Mouse (Mus musculus): ENCODE data around the gene C2cd6. TPM values are rescaled to one million over a fixed set of nuclear protein-coding genes. Genes with fewer than 3 reads are reported as not detected.

C2cd6 gene
- polyA plus RNA-seq, 1 experiment, result not detected

DNA sequence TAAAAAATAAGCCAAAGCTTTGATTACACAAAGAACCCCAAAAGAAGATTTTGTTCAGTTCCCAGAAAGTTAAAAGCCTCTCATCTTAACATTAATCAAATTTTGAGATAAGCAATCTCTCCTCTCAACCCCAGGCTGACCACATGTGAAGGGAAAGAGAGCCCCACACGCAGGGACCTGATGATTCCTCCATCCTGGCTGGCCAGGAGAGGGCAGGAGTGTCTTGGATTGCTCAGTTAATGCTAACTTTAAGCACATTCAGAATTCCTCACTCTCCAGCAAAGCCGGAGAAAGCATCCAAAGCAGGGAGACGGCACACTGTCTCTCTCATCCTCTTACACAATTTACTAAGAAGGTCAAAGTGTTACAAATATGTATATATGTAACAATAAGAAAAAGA lies 26.7 kb downstream of the C2cd6 start:
- TF ChIP-seq POLR2A (IDR thresholded peaks at IDR 0.05; ENCODE audit: low read depth, low read length) (no peak), CTCF (IDR thresholded peaks at IDR 0.05; ENCODE audit: borderline replicate concordance, insufficient read depth, low read length) (peak; percentile 64; the same call in 1 of the 2 replicates)
- Histone ChIP-seq H3K27ac (ENCODE audit: insufficient read depth, low read length) (no peak overlapping the region), H3K4me3 (ENCODE audit: insufficient read depth, low read length) (no peak overlapping the region), H3K4me1 (ENCODE audit: control insufficient read depth, insufficient read depth, low read length) (no peaks in the 10 kb centered on the region)

DNA sequence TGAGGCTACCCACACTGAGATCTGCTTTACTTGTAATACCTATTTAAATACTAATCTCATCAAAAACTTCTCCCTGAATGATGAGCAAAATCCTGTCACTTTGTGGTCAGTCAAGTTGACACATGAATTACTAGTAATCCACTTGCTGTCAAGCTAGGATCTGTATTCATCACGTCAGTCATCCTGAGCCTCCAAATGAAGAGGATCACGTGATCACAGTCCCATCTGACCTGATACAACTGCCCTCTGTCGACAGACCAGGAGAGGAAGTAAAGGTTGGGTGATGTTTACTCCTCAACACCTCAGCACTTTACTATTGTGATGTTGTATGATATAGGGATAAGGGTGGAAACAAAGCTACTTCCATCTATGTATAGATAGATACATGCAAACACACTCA lies 31.0 kb downstream of the C2cd6 start:
- Histone ChIP-seq H3K27ac (ENCODE audit: insufficient read depth, low read length) (no peak overlapping the region), H3K4me3 (ENCODE audit: insufficient read depth, low read length) (no peak overlapping the region), H3K4me1 (ENCODE audit: control insufficient read depth, insufficient read depth, low read length) (no peaks in the 10 kb centered on the region)
- TF ChIP-seq POLR2A (IDR thresholded peaks at IDR 0.05; ENCODE audit: low read depth, low read length), result no peak
- no peak for TF ChIP-seq CTCF (IDR thresholded peaks at IDR 0.05; ENCODE audit: borderline replicate concordance, insufficient read depth, low read length)

DNA sequence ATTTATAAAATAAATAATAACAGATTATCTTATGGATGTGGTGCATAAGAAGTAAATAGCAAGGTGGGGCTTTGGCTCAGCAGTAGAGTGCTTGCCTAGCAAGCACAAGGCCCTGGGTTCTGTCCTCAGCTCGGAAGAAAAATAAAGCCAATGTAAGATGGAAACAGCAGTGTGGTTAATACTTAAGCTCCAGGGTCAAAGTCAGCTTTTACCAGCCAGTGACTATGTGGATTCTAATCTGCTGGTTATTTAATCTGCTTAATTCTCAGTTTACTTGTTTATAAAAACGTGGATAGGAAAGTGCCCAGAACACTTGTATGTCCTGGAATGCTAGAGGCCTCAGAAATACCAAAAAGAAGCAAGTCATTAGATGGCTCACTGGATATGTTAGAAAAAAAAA lies 37.7 kb downstream of the C2cd6 start:
- Histone ChIP-seq H3K4me1 (ENCODE audit: control insufficient read depth, insufficient read depth, low read length) (no peaks in the 10 kb centered on the region), H3K27ac (ENCODE audit: insufficient read depth, low read length) (no peak overlapping the region), H3K4me3 (ENCODE audit: insufficient read depth, low read length) (no peak overlapping the region)
- TF ChIP-seq CTCF (IDR thresholded peaks at IDR 0.05; ENCODE audit: borderline replicate concordance, insufficient read depth, low read length) (no peak), POLR2A (IDR thresholded peaks at IDR 0.05; ENCODE audit: low read depth, low read length) (no peak)

DNA sequence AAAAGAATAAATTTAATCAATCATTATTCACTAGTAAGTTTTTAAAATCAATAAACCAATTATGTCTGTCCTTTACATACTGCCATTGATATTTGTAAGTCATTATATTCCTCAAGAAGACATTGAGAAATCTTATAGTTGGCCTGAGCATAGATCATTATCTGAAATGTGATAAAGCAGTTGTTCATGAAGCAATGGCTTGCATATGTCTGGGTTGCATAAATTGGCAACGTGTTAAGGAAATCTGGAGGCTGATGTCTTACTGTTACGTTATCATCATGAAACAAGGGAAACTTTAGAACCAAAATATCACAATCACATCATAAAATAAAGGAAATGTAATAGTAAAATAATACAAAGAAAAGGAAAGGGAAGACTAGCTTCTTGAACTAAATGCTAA lies 43.4 kb downstream of the C2cd6 start:
- no peak overlapping the region for H3K27ac ChIP-seq (ENCODE audit: insufficient read depth, low read length)
- H3K4me1 ChIP-seq (ENCODE audit: control insufficient read depth, insufficient read depth, low read length), result no peaks in the 10 kb centered on the region
- H3K4me3 ChIP-seq (ENCODE audit: insufficient read depth, low read length), result no peak overlapping the region
- TF ChIP-seq POLR2A (IDR thresholded peaks at IDR 0.05; ENCODE audit: low read depth, low read length) (no peak), CTCF (IDR thresholded peaks at IDR 0.05; ENCODE audit: borderline replicate concordance, insufficient read depth, low read length) (no peak)

DNA sequence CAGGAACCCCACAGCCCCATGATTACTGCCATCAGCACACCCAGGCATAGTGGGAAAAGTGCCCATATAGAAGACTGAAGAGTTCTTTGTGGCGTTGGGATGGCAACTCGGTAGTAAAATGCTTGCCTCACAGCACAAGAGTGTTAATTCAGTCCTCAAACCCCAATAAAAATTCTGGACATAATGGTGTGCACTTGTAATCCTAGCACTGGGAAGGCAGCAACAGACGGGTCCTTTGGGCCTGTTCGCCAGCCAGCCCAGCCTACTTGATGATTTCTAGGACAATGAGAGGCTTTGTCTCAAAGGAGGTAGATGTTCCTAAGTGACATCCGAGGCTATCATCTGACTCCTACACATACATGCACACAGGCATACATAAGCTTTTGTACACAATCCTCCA lies 57.0 kb downstream of the C2cd6 start:
- no peaks in the 10 kb centered on the region for H3K4me1 ChIP-seq (ENCODE audit: control insufficient read depth, insufficient read depth, low read length)
- no peak overlapping the region for H3K4me3 ChIP-seq (ENCODE audit: insufficient read depth, low read length)
- TF ChIP-seq CTCF (IDR thresholded peaks at IDR 0.05; ENCODE audit: borderline replicate concordance, insufficient read depth, low read length) (no peak), POLR2A (IDR thresholded peaks at IDR 0.05; ENCODE audit: low read depth, low read length) (no peak)
- H3K27ac ChIP-seq (ENCODE audit: insufficient read depth, low read length), result no peak overlapping the region

DNA sequence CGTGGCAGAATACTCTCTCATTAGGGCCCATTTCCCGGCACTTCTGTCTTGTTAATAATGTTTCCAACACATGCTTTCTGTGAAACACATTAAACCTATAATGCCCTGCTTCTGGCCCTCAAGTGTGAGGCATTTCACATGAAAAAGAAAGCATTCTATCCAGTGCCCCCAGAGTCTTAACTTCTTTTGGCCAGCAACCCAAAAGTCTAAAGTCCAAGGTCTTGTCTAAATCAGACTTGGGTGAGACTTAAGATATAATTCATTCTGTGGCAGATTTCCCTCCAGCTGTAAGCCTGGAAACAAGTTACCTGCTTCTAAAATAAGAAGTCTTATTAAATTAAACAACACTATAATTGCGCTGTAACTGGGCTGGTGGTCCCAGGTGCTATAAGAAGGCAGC lies 73.1 kb downstream of the C2cd6 start:
- TF ChIP-seq POLR2A (IDR thresholded peaks at IDR 0.05; ENCODE audit: low read depth, low read length) (no peak), CTCF (IDR thresholded peaks at IDR 0.05; ENCODE audit: borderline replicate concordance, insufficient read depth, low read length) (no peak)
- no peak overlapping the region for H3K27ac ChIP-seq (ENCODE audit: insufficient read depth, low read length)
- no peak overlapping the region for H3K4me3 ChIP-seq (ENCODE audit: insufficient read depth, low read length)
- no peaks in the 10 kb centered on the region for H3K4me1 ChIP-seq (ENCODE audit: control insufficient read depth, insufficient read depth, low read length)

DNA sequence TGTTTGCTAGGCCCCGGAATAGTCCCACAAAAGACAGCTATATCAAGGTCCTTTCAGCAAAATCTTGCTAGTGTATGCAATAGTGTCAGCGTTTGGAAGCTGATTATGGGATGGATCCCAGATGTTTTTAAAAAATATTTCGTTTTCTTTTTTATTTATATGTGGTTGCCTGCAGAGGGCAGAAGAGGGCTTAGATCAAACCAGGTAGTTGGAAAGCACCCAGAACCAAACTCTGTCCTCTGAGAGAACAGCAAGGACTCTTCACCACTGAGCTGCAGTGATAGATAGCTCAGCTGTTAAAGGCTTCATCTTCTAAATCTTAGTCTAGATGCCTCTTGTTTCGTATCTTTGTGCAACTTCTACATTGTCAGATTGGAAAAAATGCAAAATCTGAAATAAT lies 85.5 kb downstream of the C2cd6 start:
- H3K27ac ChIP-seq (ENCODE audit: insufficient read depth, low read length), result no peak overlapping the region
- TF ChIP-seq CTCF (IDR thresholded peaks at IDR 0.05; ENCODE audit: borderline replicate concordance, insufficient read depth, low read length) (no peak), POLR2A (IDR thresholded peaks at IDR 0.05; ENCODE audit: low read depth, low read length) (no peak)
- H3K4me3 ChIP-seq (ENCODE audit: insufficient read depth, low read length), result no peak overlapping the region
- H3K4me1 ChIP-seq (ENCODE audit: control insufficient read depth, insufficient read depth, low read length), result no peaks in the 10 kb centered on the region

Other genes with a start within 250 kb of the C2cd6 start
- 31.8 and 34.7 TPM in 2 replicates for gene Trak2, start 121.5 kb downstream of the C2cd6 start, polyA plus RNA-seq (2011; ENCODE audit: insufficient read length, low read depth, missing spikeins)
- gene Stradb, start 121.4 kb downstream of the C2cd6 start, polyA plus RNA-seq (2011; ENCODE audit: insufficient read length, low read depth, missing spikeins), result 16.1 and 16.8 TPM in 2 replicates
- 23.2 and 25.3 TPM in 2 replicates for gene Tmem237, start 25.5 kb upstream of the C2cd6 start, polyA plus RNA-seq (2011; ENCODE audit: insufficient read length, low read depth, missing spikeins)
- 0.25 and 0.50 TPM in 2 replicates for gene Mpp4, start 68.5 kb upstream of the C2cd6 start, polyA plus RNA-seq (2011; ENCODE audit: insufficient read length, low read depth, missing spikeins)
- gene Als2, start 142.3 kb upstream of the C2cd6 start, polyA plus RNA-seq (2011; ENCODE audit: insufficient read length, low read depth, missing spikeins), result 9.3 TPM in 2 replicates
- gene Cdk15, start 162.0 kb upstream of the C2cd6 start, polyA plus RNA-seq (2011; ENCODE audit: insufficient read length, low read depth, missing spikeins), result 0.74 and 0.94 TPM in 2 replicates